Mouse (Mus musculus) neural tube, embryonic 13.5 days (tissue): ENCODE data around the gene Gm10197. TPM values are rescaled to one million over a fixed set of nuclear protein-coding genes. Genes with fewer than 3 reads are reported as not detected.

ENCODE experiments used
- ATAC-seq: fragments of 200-750 bp; cut with Nextera tagmentation; 2 replicates; pipeline ENCODE4 v1.8.0; 2017; ENCODE audit warnings: low read depth, mild to moderate bottlenecking, moderate TSS enrichment, moderate library complexity
- H3K27ac ChIP-seq: fragments of 300-500 bp; sonication (generic); replicated peaks from 2 replicates; pipeline ENCODE4 v1.5.1; 2015; ENCODE audit warnings: moderate library complexity, mild to moderate bottlenecking, inconsistent platforms
- H3K27me3 ChIP-seq: fragments of 300-500 bp; sonication (generic); 2 replicates; pipeline ENCODE4 v1.6.1; 2015; ENCODE audit warnings: mild to moderate bottlenecking, inconsistent platforms
- H3K36me3 ChIP-seq: fragments of 300-500 bp; sonication (generic); 2 replicates; pipeline ENCODE4 v1.6.1; 2015; ENCODE audit warnings: mild to moderate bottlenecking, inconsistent platforms
- H3K4me1 ChIP-seq: fragments of 300-500 bp; sonication (generic); replicated peaks from 2 replicates; pipeline ENCODE4 v1.6.1; 2015; ENCODE audit warnings: inconsistent platforms
- H3K4me2 ChIP-seq: fragments of 300-500 bp; sonication (generic); 2 replicates; pipeline ENCODE4 v1.6.1; 2015; ENCODE audit warnings: inconsistent platforms, mild to moderate bottlenecking, moderate library complexity
- H3K4me3 ChIP-seq: fragments of 300-500 bp; sonication (generic); 2 replicates; pipeline ENCODE4 v1.5.1; 2015; ENCODE audit warnings: mild to moderate bottlenecking, inconsistent platforms
- H3K9ac ChIP-seq: fragments of 300-500 bp; sonication (generic); 2 replicates; pipeline ENCODE4 v1.6.1; 2015; ENCODE audit warnings: moderate library complexity, mild to moderate bottlenecking, inconsistent platforms
- H3K9me3 ChIP-seq: fragments of 300-500 bp; sonication (generic); 2 replicates; pipeline ENCODE4 v1.6.1; 2016; ENCODE audit warnings: inconsistent platforms
- WGBS: fragments of 180-500 bp; shearing (Covaris S2); methylation state at CpG from one replicate; pipeline ENCODE4 v1.1.7; 2015; 5-methylcytosine and 5-hydroxymethylcytosine counted together
- polyA plus RNA-seq: library from polyadenylated mRNA; unstranded; fragments of >200 nt; fragmentation: Nextera tagmentation; extraction: Ambion mirVana; gene quantifications from 2 replicates; pipeline ENCODE4 v1.2.1, GENCODE M21; 2015

Gm10197 gene
- polyA plus RNA-seq, 1 experiment from 2014 or later: not detected

- Histone ChIP-seq H3K9ac (peak overlapping the region; percentile 46; the same call in 1 of the 2 replicates), H3K9me3 (no peaks in the 10 kb centered on the region), H3K4me3 (no peak overlapping the region), H3K4me2 (peak overlapping the region; percentile 50; the same call in 1 of the 2 replicates), H3K36me3 (no peaks in the 10 kb centered on the region), H3K27ac (no peak overlapping the region), H3K27me3 (no peaks in the 10 kb centered on the region), H3K4me1 (peaks cover 51% of the 10 kb centered on the region)
- ATAC-seq: no peak
- 60% methylated on average over 6 of the region's 6 CpGs for WGBS
Measured at GRCm38 (mm10) chr19:53324866-53325265, 46.7 kb downstream of the Gm10197 start.

- WGBS: 92% methylated on average over 12 of the region's 12 CpGs
- no peak overlapping the region for H3K4me3 ChIP-seq
- no peak overlapping the region for H3K27ac ChIP-seq
- peaks cover 58% of the 10 kb centered on the region for H3K4me1 ChIP-seq
- H3K9me3 ChIP-seq: no peaks in the 10 kb centered on the region
- no peaks in the 10 kb centered on the region for H3K27me3 ChIP-seq
- H3K9ac ChIP-seq: no peak overlapping the region
- no peaks in the 10 kb centered on the region for H3K36me3 ChIP-seq
- no peak overlapping the region for H3K4me2 ChIP-seq
- no peak for ATAC-seq
Measured at GRCm38 (mm10) chr19:53322438-53323048, 49.0 kb downstream of the Gm10197 start.

Other genes with a start within 250 kb of the Gm10197 start
- 35.6 and 39.2 TPM in 2 replicates for gene Add3, start 231.3 kb downstream of the Gm10197 start, polyA plus RNA-seq
- 59.8 and 66.5 TPM in 2 replicates for gene Mxi1, start 61.2 kb downstream of the Gm10197 start, polyA plus RNA-seq
- 37.5 and 55.4 TPM in 2 replicates for gene Smndc1, start 18.8 kb upstream of the Gm10197 start, polyA plus RNA-seq
- gene Dusp5, start 157.3 kb upstream of the Gm10197 start, polyA plus RNA-seq: 2.7 TPM in 2 replicates
- 295 and 317 TPM in 2 replicates for gene Nutf2-ps1, start 217.3 kb upstream of the Gm10197 start, polyA plus RNA-seq
- 60.4 and 69.3 TPM in 2 replicates for gene Smc3, start 228.6 kb upstream of the Gm10197 start, polyA plus RNA-seq